Mouse (Mus musculus) E14TG2a.4 (cell line): ENCODE measurements around the gene Bicdl1.

ENCODE experiments used
- CTCF ChIP-seq: conservative IDR thresholded peaks from 2 replicates; pipeline ENCODE4 v1.5.1; 2014; ENCODE audit warnings: low read length
- POU5F1 ChIP-seq: IDR thresholded peaks from 2 replicates; pipeline ENCODE4 v1.6.1; 2014; ENCODE audit warnings: low read length, borderline replicate concordance

DNA sequence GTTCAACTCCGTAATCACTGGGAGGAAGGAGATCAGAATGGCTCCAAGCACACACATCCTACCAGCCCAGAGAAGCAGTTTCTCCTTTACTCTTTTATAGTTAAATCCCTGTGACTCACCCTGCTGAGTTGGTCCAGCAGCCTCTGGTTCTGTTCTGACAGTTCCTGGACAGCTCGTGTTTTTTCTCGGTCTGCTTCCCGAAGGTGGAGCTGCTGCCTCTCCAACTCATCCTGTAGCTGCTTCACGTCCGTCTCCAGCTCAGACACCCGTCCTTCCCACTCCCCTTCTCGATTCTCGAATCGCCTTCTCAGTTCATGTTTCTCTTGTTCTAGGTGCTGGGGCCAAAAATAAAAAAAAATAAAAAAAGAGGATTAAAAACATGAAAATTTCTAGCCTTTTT, 7.0 kb downstream of the Bicdl1 start:
- TF ChIP-seq CTCF: no peak
- no peak for TF ChIP-seq POU5F1
